Mouse (Mus musculus) liver, adult 2 months (tissue): ENCODE results near the gene Papln. TPM values are rescaled to one million over a fixed set of nuclear protein-coding genes. Genes with fewer than 3 reads are reported as not detected.

ENCODE experiments used
- DNase-seq: peaks from one replicate; pipeline ENCODE4 v3.0.0-alpha.2; 2011; ENCODE audit warnings: low read depth, low spot score; ENCODE audit errors: extremely low read depth
- H3K27ac ChIP-seq: fragments of 200-500 bp; replicated peaks from 2 replicates; pipeline ENCODE4 v1.5.1; 2012; ENCODE audit warnings: low read depth, mild to moderate bottlenecking, control low read depth, inconsistent platforms, low read length; ENCODE audit not compliant: insufficient read depth
- H3K27me3 ChIP-seq: fragments of 200-500 bp; 2 replicates; pipeline ENCODE4 v1.6.1; 2012; ENCODE audit warnings: mild to moderate bottlenecking, moderate library complexity, low read length, inconsistent platforms; ENCODE audit not compliant: control insufficient read depth, insufficient read depth
- H3K36me3 ChIP-seq: fragments of 200-500 bp; 2 replicates; pipeline ENCODE4 v1.6.1; 2012; ENCODE audit warnings: low read length, inconsistent platforms; ENCODE audit not compliant: control insufficient read depth, insufficient read depth
- H3K4me1 ChIP-seq: fragments of 200-500 bp; 2 replicates; pipeline ENCODE4 v1.6.1; 2011; ENCODE audit warnings: low read length; ENCODE audit not compliant: control insufficient read depth, insufficient read depth
- H3K4me3 ChIP-seq: fragments of 200-500 bp; 2 replicates; pipeline ENCODE4 v1.5.1; 2011; ENCODE audit warnings: low read depth, mild to moderate bottlenecking, control low read depth, low read length, moderate library complexity; ENCODE audit not compliant: insufficient read depth
- H3K79me2 ChIP-seq: fragments of 200-500 bp; 2 replicates; pipeline ENCODE4 v1.6.1; 2012; ENCODE audit warnings: inconsistent platforms, mild to moderate bottlenecking, low read length, moderate library complexity; ENCODE audit not compliant: control insufficient read depth, insufficient read depth
- H3K9ac ChIP-seq: fragments of 200-500 bp; 2 replicates; pipeline ENCODE4 v1.6.1; 2012; ENCODE audit warnings: low read depth, mild to moderate bottlenecking, control low read depth, inconsistent platforms, low read length
- CTCF ChIP-seq: fragments of 200-500 bp; IDR thresholded peaks from 2 replicates; pipeline ENCODE4 v1.5.1; 2011; ENCODE audit warnings: low read depth, low read length, control low read depth
- POLR2A ChIP-seq: fragments of 200-500 bp; IDR thresholded peaks from 2 replicates; pipeline ENCODE4 v1.6.1; 2011; ENCODE audit warnings: low read length, control low read depth; ENCODE audit not compliant: insufficient read depth; ENCODE audit errors: extremely low read depth
- WGBS: fragments of 180-500 bp; shearing (Covaris S2); methylation state at CpG from one replicate; pipeline ENCODE4 v1.1.7; 2018; 5-methylcytosine and 5-hydroxymethylcytosine counted together
- polyA plus RNA-seq: library from polyadenylated mRNA; depleted of rRNA; stranded (reverse); fragments of >200 nt; gene quantifications from 2 replicates; pipeline ENCODE4 v1.2.3, GENCODE M21; 2012
- total RNA-seq: library from RNA; depleted of rRNA; stranded (reverse); fragments of >200 nt; gene quantifications from 2 replicates; pipeline ENCODE4 v1.2.3, GENCODE M21; 2014

Gene Papln
- total and polyA plus RNA-seq, 2 experiments, result 1.3 to 3.1 TPM

DNA sequence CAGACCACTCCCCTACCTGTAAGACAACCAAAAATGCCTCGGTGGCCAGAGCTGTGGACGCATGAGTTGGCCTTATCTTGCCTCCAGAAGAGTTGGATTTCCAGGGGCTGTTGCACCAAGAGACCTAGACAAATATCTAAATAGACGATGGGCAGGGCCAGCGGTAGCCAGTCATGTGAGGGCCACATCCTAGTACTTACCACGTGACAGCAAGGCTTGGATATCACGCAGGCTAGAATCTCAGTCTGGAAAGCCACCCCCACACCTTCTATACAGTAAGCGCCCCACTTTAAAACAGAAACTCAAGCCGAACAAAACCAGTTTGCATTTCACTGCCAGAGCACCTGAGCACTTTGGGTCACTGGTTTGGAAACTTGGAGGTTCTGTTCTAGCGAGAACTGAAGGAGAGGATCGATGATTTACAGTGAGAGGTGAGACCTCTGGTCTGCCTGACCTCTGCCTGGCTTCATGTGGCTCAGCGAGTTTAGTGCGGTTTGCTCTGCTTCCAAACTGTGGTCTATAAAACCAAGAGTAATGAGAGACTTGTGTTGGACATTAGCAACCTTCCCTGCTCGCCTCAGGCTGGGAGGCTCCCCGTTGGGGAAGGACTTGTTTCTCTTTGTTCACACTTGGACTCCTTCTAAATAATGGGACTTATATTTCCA lies 4.9 kb downstream of the Papln start:
- no peaks in the 10 kb centered on the region for H3K79me2 ChIP-seq
- H3K27me3 ChIP-seq, result no peaks in the 10 kb centered on the region
- WGBS, result 59% methylated on average over 14 of the region's 14 CpGs
- H3K4me3 ChIP-seq, result no peak overlapping the region
- H3K9ac ChIP-seq, result no peak overlapping the region
- no peak for DNase-seq
- no peak overlapping the region for H3K27ac ChIP-seq
- H3K36me3 ChIP-seq, result no peaks in the 10 kb centered on the region
- peaks cover 3% of the 10 kb centered on the region for H3K4me1 ChIP-seq
- TF ChIP-seq POLR2A, result no peak
- TF ChIP-seq CTCF, result no peak

DNA sequence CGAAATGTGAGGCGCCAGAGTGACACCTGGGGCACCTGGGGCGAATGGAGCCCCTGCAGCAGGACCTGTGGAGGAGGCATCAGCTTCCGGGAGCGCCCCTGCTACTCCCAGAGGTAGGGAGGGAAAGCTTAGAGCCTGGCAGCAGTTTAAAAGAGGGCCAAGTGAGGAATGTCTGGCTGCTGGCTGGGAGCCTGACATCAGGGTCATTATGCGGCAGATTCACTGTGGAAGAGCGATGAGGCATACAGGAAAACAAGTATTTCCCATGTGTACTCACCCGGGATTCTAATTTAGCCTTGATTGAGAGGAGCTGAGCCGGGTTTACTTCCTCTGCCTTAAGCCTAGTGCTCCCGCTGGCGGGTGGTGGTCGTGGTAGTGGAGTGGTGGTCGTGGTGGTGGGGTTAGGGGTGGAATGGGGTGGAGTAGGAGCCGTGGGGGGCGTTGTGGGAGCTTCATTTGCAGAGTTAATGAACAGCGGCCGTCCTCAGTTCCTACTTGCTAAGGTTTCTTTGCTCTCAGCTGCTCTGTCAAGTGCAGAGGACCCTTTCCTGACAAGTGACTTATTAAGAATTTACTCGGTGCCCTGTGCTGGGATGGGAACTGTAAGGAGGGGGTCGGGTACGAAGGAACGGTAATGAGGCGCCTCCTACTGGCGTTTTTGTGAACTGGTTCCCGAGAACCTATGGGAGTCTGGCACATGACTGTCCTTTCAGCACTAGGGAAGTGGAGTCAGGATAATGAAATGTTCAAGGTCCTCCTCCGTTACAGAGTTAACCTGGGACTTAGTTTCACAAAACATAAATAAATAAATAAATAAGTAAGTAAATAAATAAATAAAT lies 7.2 kb downstream of the Papln start:
- Histone ChIP-seq H3K27ac (no peak overlapping the region), H3K79me2 (no peaks in the 10 kb centered on the region), H3K27me3 (no peaks in the 10 kb centered on the region), H3K9ac (no peak overlapping the region), H3K36me3 (no peaks in the 10 kb centered on the region), H3K4me3 (no peak overlapping the region), H3K4me1 (no peaks in the 10 kb centered on the region)
- peak; percentile 30 for DNase-seq
- TF ChIP-seq CTCF, result peak; percentile 78
- no peak for TF ChIP-seq POLR2A
- WGBS, result 34% methylated on average over 25 of the region's 25 CpGs

GRCm38 (mm10) chr12:83775621-83776020 lies 12.2 kb downstream of the Papln start:
- Histone ChIP-seq H3K27ac (no peak overlapping the region), H3K4me3 (no peak overlapping the region), H3K79me2 (no peaks in the 10 kb centered on the region), H3K4me1 (no peaks in the 10 kb centered on the region), H3K36me3 (no peaks in the 10 kb centered on the region), H3K27me3 (no peaks in the 10 kb centered on the region), H3K9ac (no peak overlapping the region)
- TF ChIP-seq CTCF (no peak), POLR2A (no peak)
- no peak for DNase-seq
- 95% methylated on average over 12 of the region's 12 CpGs for WGBS

GRCm38 (mm10) chr12:83776766-83777165 lies 13.3 kb downstream of the Papln start:
- no peak overlapping the region for H3K9ac ChIP-seq
- 90% methylated on average over 7 of the region's 7 CpGs for WGBS
- H3K4me1 ChIP-seq, result no peaks in the 10 kb centered on the region
- H3K27me3 ChIP-seq, result no peaks in the 10 kb centered on the region
- TF ChIP-seq CTCF (no peak), POLR2A (no peak)
- DNase-seq, result no peak
- H3K4me3 ChIP-seq, result no peak overlapping the region
- no peaks in the 10 kb centered on the region for H3K36me3 ChIP-seq
- no peak overlapping the region for H3K27ac ChIP-seq
- H3K79me2 ChIP-seq, result no peaks in the 10 kb centered on the region

GRCm38 (mm10) chr12:83780181-83780580 lies 16.7 kb downstream of the Papln start:
- no peaks in the 10 kb centered on the region for H3K36me3 ChIP-seq
- no peak overlapping the region for H3K4me3 ChIP-seq
- H3K4me1 ChIP-seq, result no peaks in the 10 kb centered on the region
- no peak overlapping the region for H3K27ac ChIP-seq
- H3K27me3 ChIP-seq, result no peaks in the 10 kb centered on the region
- no peaks in the 10 kb centered on the region for H3K79me2 ChIP-seq
- TF ChIP-seq POLR2A, result no peak
- no peak for TF ChIP-seq CTCF
- DNase-seq, result no peak
- 96% methylated on average over 3 of the region's 3 CpGs for WGBS
- no peak overlapping the region for H3K9ac ChIP-seq

DNA sequence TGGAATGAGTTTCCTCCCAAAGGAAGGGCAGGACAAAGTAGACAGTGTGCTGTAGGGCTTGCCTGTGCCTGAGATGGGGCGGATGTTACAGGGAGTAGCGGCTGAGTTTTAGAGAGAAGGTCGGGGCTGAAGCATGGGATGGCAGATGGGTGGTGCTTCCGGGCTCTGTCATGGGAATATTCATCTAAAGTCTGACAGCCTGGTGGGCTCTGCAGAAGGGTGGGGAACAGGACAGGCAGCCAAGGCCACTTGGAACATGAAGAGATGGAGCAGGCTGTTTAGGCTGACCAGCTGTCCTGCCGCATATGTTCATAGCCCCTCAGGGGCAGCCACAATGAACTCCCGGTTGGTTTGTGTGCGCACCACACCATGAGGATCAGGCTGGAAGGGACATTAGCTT lies 17.8 kb downstream of the Papln start:
- H3K36me3 ChIP-seq, result no peaks in the 10 kb centered on the region
- no peaks in the 10 kb centered on the region for H3K27me3 ChIP-seq
- H3K79me2 ChIP-seq, result no peaks in the 10 kb centered on the region
- no peak overlapping the region for H3K27ac ChIP-seq
- H3K4me3 ChIP-seq, result no peak overlapping the region
- no peaks in the 10 kb centered on the region for H3K4me1 ChIP-seq
- no peak for TF ChIP-seq POLR2A
- TF ChIP-seq CTCF, result no peak
- WGBS, result 77% methylated on average over 7 of the region's 7 CpGs
- H3K9ac ChIP-seq, result no peak overlapping the region
- DNase-seq, result no peak
